Mouse (Mus musculus) spleen, embryonic (tissue): Measurements from ENCODE around the gene Ankle1.

Source experiments
- CTCF ChIA-PET: fragments of 350-600 bp; sonication (Branson Sonifier 250); formaldehyde crosslinking; loops from one replicate; lab custom pipeline; 2022; lab: Charles Lee

The Ankle1 gene

DNA sequence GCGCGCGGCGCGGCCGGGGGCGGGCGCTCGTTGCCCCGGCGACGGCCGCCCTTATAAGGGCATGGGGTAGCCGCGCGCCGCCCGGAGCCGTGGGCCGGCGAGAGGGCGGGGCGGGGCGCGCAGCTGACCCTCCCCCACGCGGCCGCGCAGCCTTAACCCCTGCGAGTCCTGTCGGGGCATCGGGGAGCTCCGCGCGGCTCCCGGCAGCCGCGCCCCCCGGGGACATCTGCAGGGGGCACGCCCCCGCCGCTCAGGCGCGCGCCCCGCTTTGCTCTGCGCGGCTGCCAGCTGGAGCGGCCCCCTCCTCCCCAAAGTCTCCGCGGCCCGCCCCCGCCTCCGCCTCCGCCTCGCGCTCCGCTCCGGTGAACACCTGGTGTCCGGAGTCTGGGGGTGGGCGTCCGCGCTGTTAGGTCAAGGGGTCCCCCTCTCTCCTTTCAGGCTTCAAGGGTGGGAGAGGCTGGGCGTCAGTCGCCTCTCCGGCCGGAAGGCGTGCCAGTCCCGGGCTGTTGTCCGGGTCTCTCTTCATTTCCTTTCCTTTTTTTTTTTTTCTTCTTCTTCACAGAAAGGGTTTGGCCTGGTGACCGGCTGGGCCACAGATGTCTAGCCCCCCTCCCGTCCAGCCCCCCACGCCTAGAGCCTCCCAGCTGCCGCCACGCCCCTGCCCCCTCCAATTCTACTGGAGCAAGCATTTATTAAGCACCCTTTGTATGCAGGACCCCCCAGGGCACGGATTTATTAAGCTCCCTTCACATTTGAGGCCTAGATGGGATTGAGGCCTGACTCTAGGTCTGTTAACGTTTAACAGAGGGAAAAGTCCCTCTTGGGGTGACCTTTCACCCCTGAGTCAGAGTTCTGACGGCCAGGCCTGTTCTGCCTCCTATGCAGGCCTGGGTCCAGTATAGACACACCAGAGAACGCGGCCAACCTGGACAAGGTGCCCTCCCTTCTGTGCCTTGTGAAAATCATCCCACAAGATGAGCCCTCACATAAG, 23.5 kb upstream of the Ankle1 start:
- CTCF ChIA-PET: interaction anchor here (0.7 to 0.9 kb wide), 2 partner anchors 9 to 785 kb away, joined by 3 to 6 read pairs; no protein-coding TSS in a partner anchor

DNA sequence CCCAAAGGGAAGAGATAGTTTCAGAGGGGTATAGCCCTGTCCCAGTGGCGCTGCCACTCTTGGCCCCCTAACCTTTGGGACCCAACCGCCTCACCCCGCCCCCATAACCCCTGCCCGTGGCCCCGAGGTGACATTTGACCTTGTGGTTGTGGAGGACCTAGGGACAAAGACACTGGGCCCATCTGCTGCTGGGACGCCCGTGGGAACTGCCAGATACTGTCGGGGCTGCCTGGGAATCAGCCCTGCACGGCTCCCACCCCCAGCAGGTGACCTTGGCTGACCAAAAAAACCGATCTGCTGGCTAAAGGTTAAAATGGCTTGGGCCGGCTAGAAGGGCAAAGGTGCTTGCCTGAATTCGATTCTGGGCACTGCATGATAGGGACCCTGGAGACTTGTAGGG, 22.4 kb upstream of the Ankle1 start:
- CTCF ChIA-PET: no interaction called here

DNA sequence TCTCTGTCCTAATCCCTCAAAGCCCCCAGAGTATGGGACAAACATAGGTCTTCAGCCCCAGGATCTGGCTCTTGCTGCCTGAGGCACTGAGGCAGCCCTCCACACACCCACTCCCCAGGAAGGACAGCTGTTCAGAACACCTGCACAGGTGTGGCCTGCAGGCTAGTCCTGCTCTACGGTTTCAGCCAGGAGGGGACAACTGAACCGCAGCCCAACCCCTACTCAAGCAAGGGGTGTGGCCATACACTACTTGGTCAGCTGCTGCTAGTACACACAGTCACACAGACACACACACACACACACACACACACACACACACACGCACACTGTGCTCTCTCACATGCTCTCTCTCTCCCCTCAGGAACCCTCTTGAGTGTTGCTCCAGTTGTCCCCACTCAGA, 21.9 kb upstream of the Ankle1 start:
- CTCF ChIA-PET: no interaction called here

DNA sequence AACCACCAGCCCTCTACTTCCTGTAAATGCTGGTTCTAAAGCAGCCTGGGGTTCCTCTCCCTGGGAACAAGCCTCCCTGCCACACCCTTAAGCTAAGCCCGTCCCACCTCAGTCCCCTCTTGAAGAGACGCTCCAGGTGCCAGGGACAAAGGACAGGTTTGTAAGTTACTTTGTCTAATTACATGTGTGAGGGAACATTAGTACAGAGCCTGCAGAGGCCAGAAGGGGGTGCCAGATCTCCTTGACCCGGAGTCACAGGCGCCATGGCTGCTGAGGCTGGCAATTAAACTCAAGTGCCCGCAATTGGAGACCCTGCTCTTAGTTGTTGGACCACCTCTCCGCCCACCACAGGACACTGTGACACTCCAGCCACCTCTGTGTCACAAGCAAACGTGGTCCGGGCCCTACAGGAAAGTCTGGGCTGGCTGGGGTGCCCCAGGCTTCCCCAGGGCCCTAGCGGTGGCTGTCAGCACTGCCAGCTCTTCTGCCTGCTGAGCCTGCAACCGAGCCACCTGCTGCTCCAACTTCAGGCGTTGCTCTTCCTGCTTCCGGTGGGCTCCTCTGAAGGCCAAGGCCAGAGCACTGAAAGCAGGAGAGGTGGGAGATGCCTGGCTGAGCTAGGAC, 20.5 kb upstream of the Ankle1 start:
- CTCF ChIA-PET: no interaction called here

DNA sequence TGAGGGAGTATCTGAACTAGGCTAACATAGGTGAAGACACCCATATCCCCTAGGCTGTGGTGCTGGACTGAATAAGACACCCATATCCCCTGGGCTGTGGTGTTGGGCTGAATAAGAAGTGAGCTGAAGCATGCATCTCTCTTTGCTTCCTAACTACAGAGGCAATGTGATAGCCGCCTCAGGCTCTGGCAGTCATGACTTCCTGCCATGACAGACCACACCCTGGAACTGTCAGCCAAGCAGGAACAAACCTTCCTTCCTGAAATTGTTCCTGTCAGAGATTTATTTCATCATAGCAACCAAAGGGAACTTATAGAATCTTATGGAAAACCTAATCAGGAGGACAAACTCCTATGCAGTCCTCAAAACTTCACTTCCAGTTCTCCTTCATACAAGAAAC, 17.5 kb upstream of the Ankle1 start:
- CTCF ChIA-PET: no interaction called here

DNA sequence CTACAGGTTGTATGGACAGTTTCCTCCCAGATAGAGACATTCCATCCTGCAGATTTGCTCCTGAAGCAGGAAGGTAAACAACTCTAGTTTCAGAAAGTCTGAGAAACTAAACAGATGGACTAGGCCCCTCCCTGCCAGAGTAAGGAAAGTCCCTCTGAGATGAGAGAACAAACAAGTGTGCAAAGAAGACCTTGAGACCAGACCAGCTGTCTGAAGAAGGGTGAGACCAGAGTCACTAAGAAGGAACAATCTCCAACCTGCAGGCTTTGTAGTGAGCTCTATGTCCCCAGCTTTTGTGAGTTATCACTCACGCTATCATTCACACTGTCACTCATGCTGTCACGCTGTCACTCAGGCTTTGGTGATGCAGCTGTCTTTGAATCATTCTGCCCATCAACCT, 14.1 kb upstream of the Ankle1 start:
- CTCF ChIA-PET: no interaction called here

DNA sequence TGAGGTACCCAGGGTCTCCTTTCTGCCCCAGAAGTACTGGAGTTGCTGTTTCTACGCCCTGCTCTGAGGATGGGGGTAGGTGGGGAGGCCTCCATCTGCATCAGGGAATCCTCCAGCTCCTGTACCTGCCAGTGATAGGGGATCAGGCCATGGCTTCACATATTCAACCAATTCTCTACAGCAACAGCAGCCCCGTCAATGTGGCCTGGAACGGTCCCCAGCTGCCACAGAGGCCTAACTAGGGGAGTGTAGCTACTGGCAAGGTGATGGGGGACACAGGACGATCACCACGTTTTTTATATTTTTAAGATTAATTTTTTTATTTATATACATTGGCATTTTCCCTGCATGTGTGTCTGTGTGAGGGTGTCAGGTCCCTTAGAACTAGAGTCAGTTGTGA, 13.4 kb upstream of the Ankle1 start:
- CTCF ChIA-PET: no interaction called here

DNA sequence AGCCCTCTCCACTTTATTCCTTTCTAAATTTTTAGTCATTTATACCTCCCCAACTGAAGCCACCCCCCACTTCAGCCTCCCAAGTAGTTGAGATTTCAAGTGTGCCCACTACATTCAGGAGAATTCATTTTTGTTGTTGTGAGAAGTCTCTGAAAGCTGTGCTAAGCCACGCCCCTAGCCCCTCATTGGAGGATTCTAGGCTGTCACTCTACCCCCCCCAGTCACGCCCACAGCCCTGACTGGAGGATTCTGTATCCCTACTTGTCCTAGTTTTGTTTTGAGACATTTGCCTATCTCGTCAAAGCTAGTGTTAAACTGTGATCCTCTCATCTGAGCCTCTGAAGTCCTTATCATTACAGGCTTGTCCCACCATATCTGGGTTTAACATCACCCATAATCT, 12.9 kb upstream of the Ankle1 start:
- CTCF ChIA-PET: no interaction called here

DNA sequence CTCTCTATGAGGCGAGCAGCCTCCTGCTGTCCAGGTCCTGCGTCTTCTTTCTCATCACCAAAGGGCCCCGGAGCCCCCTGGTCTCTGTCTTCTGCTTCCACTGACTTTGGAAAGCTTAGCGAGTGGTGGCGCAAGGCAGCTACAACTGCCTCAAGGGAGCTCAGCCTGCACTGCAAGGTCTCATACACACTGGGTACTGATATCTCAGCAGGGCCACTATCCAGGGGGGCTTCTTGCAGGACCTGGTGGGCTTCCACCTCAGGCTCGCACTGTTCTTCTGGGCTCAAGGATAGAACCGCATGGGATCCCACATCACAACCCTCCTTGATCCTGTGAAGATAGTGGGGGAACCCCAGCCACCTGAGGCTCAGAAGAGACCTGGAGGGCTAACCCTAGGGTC, 11.3 kb upstream of the Ankle1 start:
- CTCF ChIA-PET: no interaction called here

DNA sequence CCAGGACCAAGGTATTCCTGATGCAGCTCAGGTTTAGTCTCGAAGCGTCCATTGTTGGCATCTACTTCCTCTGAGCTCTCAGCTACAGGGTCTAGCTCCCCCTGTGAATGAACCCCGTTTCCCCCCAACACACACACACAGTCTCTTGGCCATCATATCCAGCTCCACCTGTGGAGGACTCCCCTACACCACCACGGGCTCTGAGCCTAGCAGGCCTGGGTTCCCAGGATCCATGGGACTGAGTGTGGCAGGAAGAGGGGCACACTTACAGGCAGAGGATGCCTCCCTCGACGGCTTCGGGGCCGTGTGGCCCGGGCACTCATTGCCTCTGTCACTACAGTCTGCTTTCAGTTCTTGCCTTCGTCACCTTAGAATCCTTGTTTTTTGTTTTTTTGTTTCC, 10.7 kb upstream of the Ankle1 start:
- CTCF ChIA-PET: no interaction called here

DNA sequence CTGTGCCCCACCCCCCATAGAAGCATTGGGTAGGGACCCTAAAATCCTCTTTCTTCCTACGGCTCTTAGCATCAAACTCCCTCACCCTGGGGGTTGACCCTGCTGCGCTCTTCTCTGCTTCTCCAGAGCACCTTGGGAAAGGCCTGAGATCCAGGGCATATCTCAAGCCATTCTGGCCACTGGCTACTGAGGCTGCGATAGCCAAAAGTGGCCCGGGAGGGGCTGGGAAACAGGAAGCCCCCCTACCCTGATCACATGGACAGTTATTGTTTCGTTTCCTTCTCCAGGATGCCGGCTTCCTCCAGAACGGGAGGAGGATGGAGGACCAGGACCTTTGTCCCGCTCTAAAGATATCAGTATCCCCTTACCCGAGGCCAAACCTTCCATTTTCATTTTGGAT, 10.2 kb upstream of the Ankle1 start, which contains the start of gene Ushbp1:
Gene Ushbp1, minus strand, starts transcription at position 174 of the 400 bp plus-strand sequence.
- CTCF ChIA-PET: no interaction called here

DNA sequence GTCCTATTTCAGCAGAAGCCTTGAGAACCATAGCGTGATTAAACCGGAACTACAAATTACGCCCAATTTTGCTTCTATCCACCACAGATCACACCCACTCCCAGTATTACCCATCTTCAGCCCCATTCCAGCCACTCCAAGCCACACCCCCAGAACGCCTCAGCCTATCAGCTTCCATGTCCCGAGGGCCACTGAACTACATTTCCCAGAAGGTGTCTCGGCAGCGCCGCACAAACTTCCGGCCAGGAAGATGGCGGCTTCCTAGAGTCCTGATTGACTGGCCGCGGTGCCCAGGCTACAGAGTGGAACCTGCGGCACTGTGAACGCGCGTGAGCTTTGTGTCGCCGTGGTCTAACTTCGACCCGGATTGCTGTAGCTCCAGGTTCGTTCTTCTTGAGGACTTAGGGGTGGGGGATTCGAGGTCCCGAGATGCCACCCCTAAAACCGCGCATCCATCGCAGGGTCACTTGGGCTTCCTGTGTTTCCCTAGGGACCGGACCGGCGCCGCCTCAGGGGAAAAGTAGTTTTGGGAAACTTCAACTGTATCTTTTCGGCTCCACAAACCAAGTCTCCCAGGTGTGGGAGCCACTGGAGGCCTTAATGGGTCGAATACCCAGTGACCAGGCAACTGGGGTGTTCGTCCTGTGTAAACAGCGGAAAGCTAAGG, 9.0 kb upstream of the Ankle1 start, which contains the start of gene Babam1:
Gene Babam1, plus strand, starts transcription at position 223 of the 667 bp plus-strand sequence.
- CTCF ChIA-PET: no interaction called here

DNA sequence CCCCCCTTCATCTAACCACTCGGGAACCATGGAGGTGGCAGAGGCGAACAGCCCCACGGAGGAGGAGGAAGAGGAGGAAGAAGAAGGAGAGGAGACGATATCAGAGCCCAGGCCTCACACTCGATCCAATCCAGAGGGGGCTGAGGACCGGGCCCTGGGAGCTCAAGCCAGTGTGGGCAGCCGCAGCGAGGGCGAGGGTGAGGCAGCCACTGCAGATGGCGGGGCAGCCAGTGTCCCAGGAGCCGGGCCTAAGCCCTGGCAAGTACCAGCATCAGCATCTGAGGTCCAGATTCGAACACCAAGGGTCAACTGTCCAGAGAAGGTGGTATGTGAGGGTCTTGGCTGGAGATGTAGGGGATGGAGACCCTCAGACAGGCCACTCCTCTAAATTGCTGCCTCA, 8.1 kb upstream of the Ankle1 start:
- CTCF ChIA-PET: no interaction called here

DNA sequence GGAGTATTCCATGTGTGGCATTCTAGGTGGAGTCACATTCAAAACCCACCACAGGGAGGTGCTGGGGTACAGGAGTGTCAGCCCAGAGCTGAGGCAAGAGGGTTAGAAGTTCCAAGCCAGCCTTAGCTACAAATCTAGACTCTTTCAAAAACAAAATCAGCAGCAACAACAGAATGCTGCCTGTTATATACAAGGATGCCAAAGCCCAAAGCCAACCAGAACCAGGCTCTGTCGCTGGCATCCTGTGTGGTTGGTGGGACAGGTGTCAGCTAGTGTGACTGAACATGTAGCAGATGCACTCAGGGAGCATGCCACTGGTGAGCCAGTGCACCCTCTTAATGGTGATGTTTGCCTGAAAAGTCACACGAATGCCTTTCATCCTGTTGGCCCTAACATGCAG, 5.0 kb upstream of the Ankle1 start:
- CTCF ChIA-PET: no interaction called here

DNA sequence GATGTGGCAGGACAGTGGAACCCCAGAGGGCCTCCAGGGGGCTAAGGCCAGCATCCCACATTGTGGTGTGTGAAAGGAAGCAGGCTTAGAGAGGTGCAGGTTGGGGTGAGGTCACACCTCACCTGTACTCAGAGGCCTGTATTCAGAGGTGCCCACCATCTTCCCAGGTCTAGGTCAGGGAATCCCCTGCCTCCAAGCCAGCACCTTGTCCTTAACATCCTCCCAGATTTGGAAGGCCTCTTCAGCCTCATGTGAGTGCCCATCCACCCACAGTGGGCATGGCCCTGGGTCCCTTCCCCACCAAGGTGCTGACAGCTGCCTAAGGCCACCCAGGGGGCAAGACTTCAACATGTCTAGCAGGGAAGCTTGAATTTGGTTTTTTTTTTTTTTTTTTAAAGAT, 4.4 kb upstream of the Ankle1 start:
- CTCF ChIA-PET: no interaction called here

DNA sequence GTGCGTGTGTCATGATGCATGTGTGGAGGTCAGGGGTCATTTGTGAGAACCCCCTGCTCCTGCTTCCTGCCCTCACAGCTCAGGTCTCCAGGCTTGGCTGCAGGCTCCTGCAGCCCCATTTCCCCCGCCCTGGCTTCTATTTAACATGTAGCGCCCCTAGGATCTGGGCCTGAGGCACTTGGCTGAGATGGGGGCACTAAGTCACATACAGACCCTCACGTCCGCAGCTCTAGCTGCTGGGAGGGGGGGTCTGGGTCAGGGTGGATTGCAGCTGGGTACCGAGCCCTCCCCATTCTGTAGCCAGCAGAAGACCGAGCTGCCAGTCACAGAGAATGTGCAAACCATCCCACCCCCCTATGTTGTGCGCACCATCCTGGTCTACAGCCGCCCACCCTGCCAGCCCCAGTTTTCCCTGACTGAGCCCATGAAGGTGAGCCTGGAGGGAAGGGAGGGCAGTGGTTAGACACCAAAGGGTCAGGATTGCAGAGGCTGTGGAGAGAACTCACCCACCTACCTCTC, 3.3 kb upstream of the Ankle1 start:
- CTCF ChIA-PET: no interaction called here

DNA sequence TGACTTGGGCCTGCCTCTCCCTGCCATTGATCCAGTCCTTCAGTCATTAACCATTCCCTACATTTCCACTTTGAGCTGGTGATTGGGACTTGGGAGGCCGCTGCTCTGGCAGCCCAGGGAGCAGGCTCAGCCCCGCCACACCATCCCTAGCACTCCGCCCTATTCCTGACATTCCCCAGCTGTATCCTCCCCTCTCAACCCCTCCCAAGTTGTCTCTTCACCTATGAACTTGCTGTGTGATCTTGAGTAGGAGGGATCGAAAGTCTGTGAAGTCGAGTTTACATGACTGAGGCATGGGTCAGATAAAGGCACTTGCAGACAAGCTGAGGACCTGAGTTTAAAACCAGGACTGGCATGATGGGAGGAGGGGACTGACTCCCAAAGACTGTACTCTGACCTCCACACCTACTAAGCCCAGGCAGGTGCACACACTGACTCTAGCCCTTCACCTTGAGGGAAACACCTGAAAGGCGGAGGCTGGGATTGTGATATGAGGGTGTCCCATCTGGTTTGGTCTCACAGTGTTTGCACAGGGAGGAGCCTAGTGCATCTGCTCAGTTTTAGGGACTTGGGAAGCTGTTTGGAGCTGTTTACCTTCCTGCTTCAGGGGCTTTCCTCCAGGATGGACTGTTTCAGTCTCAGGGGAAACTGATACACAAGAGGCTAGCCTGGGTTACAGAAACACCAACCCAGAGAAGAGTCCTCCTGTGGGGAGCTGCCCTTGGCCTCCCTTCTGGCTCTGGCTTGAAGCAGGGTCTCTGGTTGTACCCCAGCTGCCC, 2.5 kb upstream of the Ankle1 start:
- CTCF ChIA-PET: no interaction called here

DNA sequence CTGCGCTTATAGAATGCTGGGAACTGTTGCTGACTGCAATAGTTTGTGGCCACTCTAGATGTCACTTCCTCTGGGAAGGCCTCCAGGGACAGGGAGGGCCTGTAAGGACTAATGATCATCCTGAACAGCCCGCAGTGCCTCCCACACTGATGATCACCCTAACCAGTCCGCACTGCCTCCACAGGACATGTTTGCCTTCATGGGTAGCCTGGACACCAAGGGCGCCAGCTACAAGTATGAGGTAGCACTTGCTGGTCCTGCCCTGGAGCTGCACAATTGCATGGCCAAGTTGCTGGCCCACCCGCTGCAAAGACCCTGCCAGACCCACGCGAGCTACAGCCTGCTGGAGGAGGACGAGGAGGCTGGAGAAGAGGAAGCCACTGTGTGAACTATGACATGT, 1.8 kb upstream of the Ankle1 start:
- CTCF ChIA-PET: interaction anchor here (1.7 kb wide), 1 partner anchor 60 kb away, joined by 5 read pairs; no protein-coding TSS in a partner anchor

DNA sequence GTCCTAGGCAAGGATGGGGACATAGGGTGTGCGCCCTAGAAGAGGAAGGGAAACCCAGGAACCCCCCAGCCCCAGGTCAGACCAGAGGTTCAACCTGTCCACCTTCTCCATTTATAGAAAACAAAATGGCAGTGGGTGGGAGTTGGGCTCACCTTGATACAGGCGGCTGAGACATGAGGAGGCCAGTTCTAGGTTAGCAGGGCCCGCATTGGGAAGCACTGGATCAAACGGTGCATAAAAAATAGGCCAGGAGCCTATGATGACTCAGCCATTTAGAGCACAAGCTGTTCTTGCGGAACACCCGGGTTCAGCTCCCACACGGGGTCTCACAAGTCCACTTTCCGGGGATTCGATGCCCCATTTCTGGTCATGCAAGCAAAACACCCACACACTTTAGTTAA, 859 bp upstream of the Ankle1 start:
- CTCF ChIA-PET: interaction anchor here (1.7 kb wide), 1 partner anchor 61 kb away, joined by 5 read pairs; no protein-coding TSS in a partner anchor

DNA sequence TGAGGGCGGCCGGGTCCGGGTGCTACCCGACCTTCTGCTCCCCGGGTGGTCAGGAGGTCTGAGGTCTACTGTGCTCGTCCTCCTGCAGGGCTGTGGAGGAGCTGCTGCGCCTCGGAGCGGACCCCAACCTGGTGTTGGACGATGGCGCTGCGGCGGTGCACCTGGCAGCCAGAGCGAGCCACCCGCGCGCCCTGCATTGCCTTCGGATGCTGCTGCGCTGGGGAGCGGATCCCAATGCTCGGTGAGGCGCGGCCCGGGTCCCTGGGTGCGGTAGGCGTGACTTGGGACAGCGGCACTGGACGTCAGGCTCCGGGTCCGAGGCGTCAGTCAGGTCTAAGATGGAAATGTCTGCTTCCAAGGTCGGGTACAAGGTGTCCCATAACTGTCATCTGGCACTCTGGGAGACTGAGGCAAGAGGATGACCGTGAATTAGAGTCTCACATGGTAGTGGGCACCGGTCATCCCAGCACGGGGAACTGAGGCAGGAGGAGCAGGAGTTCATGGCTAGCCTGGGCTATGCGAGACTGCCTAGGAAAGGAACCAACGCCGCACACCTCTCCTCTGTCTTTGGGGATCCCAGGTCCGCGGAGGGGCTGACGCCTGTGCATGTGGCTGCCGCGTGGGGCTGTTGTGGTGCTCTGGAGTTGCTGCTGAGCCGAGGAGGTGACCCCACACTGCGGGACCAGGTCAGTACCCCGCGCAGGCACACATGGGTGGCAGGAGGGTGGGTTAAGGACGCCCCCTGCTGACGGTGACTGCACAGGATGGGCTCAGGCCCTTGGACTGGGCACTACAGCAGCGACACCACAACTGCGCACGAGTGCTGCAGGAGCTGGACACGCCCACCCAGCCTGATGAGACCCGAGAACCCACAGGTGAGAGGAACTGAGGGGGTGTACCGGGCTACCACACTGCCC, 547 bp downstream of the Ankle1 start:
- CTCF ChIA-PET: no interaction called here
